10 mouse cellular contexts compared by ENCODE assay signal in genomic region chr15:97720026-97720675, GRCm38 (mm10). TPM values are rescaled to one million over a fixed set of nuclear protein-coding genes. Genes with fewer than 3 reads are reported as not detected.
DNase-seq lines count a peak whose midpoint lies in the region; ATAC-seq lines count a peak whose summit lies in the region.
"Had no signal": no experiment of that assay in that cellular context is flagged by ENCODE, and none has a peak within 500 bp of the region (broad histone marks: within the 10 kb centered on the region; RNA-seq: fewer than 3 reads in every experiment).

No protein-coding gene starts in this region.

- no peak overlapping the region for H3K4me2 ChIP-seq in neural tube, embryonic 13.5 days
- no peak overlapping the region for H3K4me2 ChIP-seq in neural tube, embryonic 15.5 days

- H3K4me1 ChIP-seq in neural tube, embryonic 13.5 days (replicated peaks): peaks cover 9% of the 10 kb centered on the region; the same call in 1 of the 2 replicates
- peaks cover 3% of the 10 kb centered on the region for H3K4me1 ChIP-seq in neural tube, embryonic 15.5 days

- peak overlapping the region; percentile 15 for H3K27ac ChIP-seq in neural tube, embryonic 13.5 days (replicated peaks)
- H3K27ac ChIP-seq in neural tube, embryonic 15.5 days (replicated peaks): no peak overlapping the region
- H3K27ac ChIP-seq: hindbrain, postnatal 0 days had no signal

- H3K36me3 ChIP-seq in neural tube, embryonic 13.5 days: no peaks in the 10 kb centered on the region
- H3K36me3 ChIP-seq in neural tube, embryonic 15.5 days: no peaks in the 10 kb centered on the region

- H3K9ac ChIP-seq in neural tube, embryonic 13.5 days: no peak overlapping the region
- H3K9ac ChIP-seq in neural tube, embryonic 15.5 days (replicated peaks): no peak overlapping the region

- no peak overlapping the region for H3K4me3 ChIP-seq in neural tube, embryonic 13.5 days
- no peak overlapping the region for H3K4me3 ChIP-seq in neural tube, embryonic 15.5 days (replicated peaks)
- H3K4me3 ChIP-seq: megakaryocyte, embryonic 14.5 days had no signal

- ATAC-seq in neural tube, embryonic 13.5 days (ENCODE audit: low read depth): no peak
- no peak for ATAC-seq in neural tube, embryonic 15.5 days (ENCODE audit: low FRiP score)
- ATAC-seq: hindbrain, postnatal 0 days had no signal

- 76% methylated on average over 12 of the region's 12 CpGs for WGBS in neural tube, embryonic 13.5 days
- WGBS in neural tube, embryonic 15.5 days: 77% methylated on average over 12 of the region's 12 CpGs

- peak; percentile 33 for DNase-seq in adrenal gland, postnatal 14 days
- no peak for DNase-seq in adrenal gland, postnatal 4 days (ENCODE audit: low spot score in 2 of 2)
- DNase-seq in kidney, postnatal 36 days: peak; percentile 64 to 65
- DNase-seq in thymus, postnatal 14 days: peak; percentile 43
- DNase-seq in spleen, postnatal 10 days (ENCODE audit: low spot score in 2 of 2): no peak
- no peak for DNase-seq in urinary bladder, adult 2 months (ENCODE audit: low spot score)

- H3K27me3 ChIP-seq in neural tube, embryonic 13.5 days: no peaks in the 10 kb centered on the region
- no peaks in the 10 kb centered on the region for H3K27me3 ChIP-seq in neural tube, embryonic 15.5 days (replicated peaks)

- no peaks in the 10 kb centered on the region for H3K9me3 ChIP-seq in neural tube, embryonic 13.5 days
- no peaks in the 10 kb centered on the region for H3K9me3 ChIP-seq in neural tube, embryonic 15.5 days (replicated peaks)

RNA-seq across cellular contexts. Expression of gene Endou, which starts 11.0 kb away (rescaled TPM):
- total RNA-seq in adrenal gland, postnatal 14 days (2021): 0.90 and 1.1 TPM in 2 replicates
- total RNA-seq in adrenal gland, postnatal 4 days (2021): 1 to 10 TPM in 1 of 2 experiments, under 1 TPM in 1; 0.95 to 1.1 TPM
- polyA plus RNA-seq in neural tube, embryonic 13.5 days (2015; fragmentation: Nextera tagmentation; extraction: Ambion mirVana): 0.25 and 0.29 TPM in 2 replicates
- polyA plus RNA-seq in neural tube, embryonic 15.5 days (2015; fragmentation: Nextera tagmentation; extraction: Ambion mirVana): 0.15 and 3.5 TPM in 2 replicates
- polyA plus RNA-seq in urinary bladder, adult 2 months (2012; rRNA removed): 1.7 and 2.1 TPM in 2 replicates

RNA-seq across cellular contexts. Expression of gene Rpap3, which starts 14.5 kb away (rescaled TPM):
- total RNA-seq in adrenal gland, postnatal 14 days (2021): 14.6 and 19.3 TPM in 2 replicates
- total RNA-seq in adrenal gland, postnatal 4 days (2021): 10 to 100 TPM; 25.6 to 26.9 TPM
- polyA plus RNA-seq in neural tube, embryonic 13.5 days (2015; fragmentation: Nextera tagmentation; extraction: Ambion mirVana): 31.1 and 32.7 TPM in 2 replicates
- 30.5 and 31.3 TPM in 2 replicates for polyA plus RNA-seq in neural tube, embryonic 15.5 days (2015; fragmentation: Nextera tagmentation; extraction: Ambion mirVana)
- 23.5 and 26.0 TPM in 2 replicates for polyA plus RNA-seq in urinary bladder, adult 2 months (2012; rRNA removed)

RNA-seq across cellular contexts. Expression of gene Rapgef3, which starts 47.6 kb away (rescaled TPM):
- 22.2 and 24.9 TPM in 2 replicates for total RNA-seq in adrenal gland, postnatal 14 days (2021)
- total RNA-seq in adrenal gland, postnatal 4 days (2021): 10 to 100 TPM; 19.2 to 27.9 TPM
- polyA plus RNA-seq in neural tube, embryonic 13.5 days (2015; fragmentation: Nextera tagmentation; extraction: Ambion mirVana): 10.8 and 12.0 TPM in 2 replicates
- 12.5 and 19.5 TPM in 2 replicates for polyA plus RNA-seq in neural tube, embryonic 15.5 days (2015; fragmentation: Nextera tagmentation; extraction: Ambion mirVana)
- polyA plus RNA-seq in urinary bladder, adult 2 months (2012; rRNA removed): 17.8 and 19.2 TPM in 2 replicates

RNA-seq across cellular contexts. Expression of gene Slc48a1, which starts 58.2 kb away (rescaled TPM):
- 68.8 and 76.9 TPM in 2 replicates for total RNA-seq in adrenal gland, postnatal 14 days (2021)
- 10 to 100 TPM; 83.0 to 91.7 TPM for total RNA-seq in adrenal gland, postnatal 4 days (2021)
- 54.5 and 66.0 TPM in 2 replicates for polyA plus RNA-seq in neural tube, embryonic 13.5 days (2015; fragmentation: Nextera tagmentation; extraction: Ambion mirVana)
- polyA plus RNA-seq in neural tube, embryonic 15.5 days (2015; fragmentation: Nextera tagmentation; extraction: Ambion mirVana): 99.0 and 101 TPM in 2 replicates
- polyA plus RNA-seq in urinary bladder, adult 2 months (2012; rRNA removed): 72.4 and 91.1 TPM in 2 replicates

Comparison
In these comparisons a context has a peak if more than half of its experiments do, and no peak if none do; other contexts are left out.
1. DNase-seq: peak in adrenal gland, postnatal 14 days (single experiment), kidney, postnatal 36 days (2 of 2) and thymus, postnatal 14 days (single experiment); none in adrenal gland, postnatal 4 days (0 of 2), spleen, postnatal 10 days (0 of 2) and urinary bladder, adult 2 months (single experiment).